Mouse (Mus musculus) gonadal fat pad, adult 2 months (tissue): ENCODE results near the gene Vmn1r88. TPM values are rescaled to one million over a fixed set of nuclear protein-coding genes. Genes with fewer than 3 reads are reported as not detected.
"Not testable (repeated sequence)": the region's sequence is repeated elsewhere in the genome, so short reads cannot be mapped to it uniquely, and the experiment has no call there.

Source experiments
- DNase-seq: peaks from one replicate; pipeline ENCODE4 v3.0.0-alpha.2; 2012; ENCODE audit warnings: low read depth
- polyA plus RNA-seq: library from polyadenylated mRNA; depleted of rRNA; stranded (reverse); fragments of >200 nt; gene quantifications from 2 replicates; pipeline ENCODE4 v1.2.3, GENCODE M21; 2012; rRNA removed

The Vmn1r88 gene
- not detected in 2 replicates for polyA plus RNA-seq

GRCm38 (mm10) chr7:13159268-13159667 lies at the start of gene Vmn1r88:
Gene Vmn1r88 (plus strand): TSS chr7:13159568.
- no peak for DNase-seq

- no peak for DNase-seq
Measured at GRCm38 (mm10) chr7:13119817-13120216, 39.6 kb upstream of the Vmn1r88 start, which contains the start of gene Vmn1r86. Gene Vmn1r86 (minus strand): TSS chr7:13119917.

GRCm38 (mm10) chr7:13123554-13124153 lies 35.7 kb upstream of the Vmn1r88 start:
- DNase-seq: not testable (repeated sequence)

GRCm38 (mm10) chr7:13131856-13132255 lies 27.5 kb upstream of the Vmn1r88 start:
- no peak for DNase-seq

- DNase-seq: no peak
Measured at GRCm38 (mm10) chr7:13137340-13137739, 22.0 kb upstream of the Vmn1r88 start.

GRCm38 (mm10) chr7:13140057-13140456 lies 19.3 kb upstream of the Vmn1r88 start, which contains the start of gene Vmn1r87:
Gene Vmn1r87 (minus strand): TSS chr7:13140157.
- DNase-seq: no peak

GRCm38 (mm10) chr7:13212720-13213119 lies 53.4 kb downstream of the Vmn1r88 start, which contains the start of gene Vmn1r89:
Gene Vmn1r89 (plus strand): TSS chr7:13213020.
- no peak for DNase-seq

Other genes with a start within 250 kb of the Vmn1r88 start
- 2,418 and 2,737 TPM in 2 replicates for gene Rps5, start 237.3 kb upstream of the Vmn1r88 start, polyA plus RNA-seq
- 1.7 and 3.1 TPM in 2 replicates for gene Rnf225, start 232.2 kb upstream of the Vmn1r88 start, polyA plus RNA-seq
- gene Zfp324, start 193.7 kb upstream of the Vmn1r88 start, polyA plus RNA-seq: 10.3 and 10.5 TPM in 2 replicates
- gene Zfp446, start 181.7 kb upstream of the Vmn1r88 start, polyA plus RNA-seq: 7.0 and 8.1 TPM in 2 replicates
- 0.19 and 0.51 TPM in 2 replicates for gene Slc27a5, start 161.4 kb upstream of the Vmn1r88 start, polyA plus RNA-seq
- gene Trim28, start 160.5 kb upstream of the Vmn1r88 start, polyA plus RNA-seq: 214 and 282 TPM in 2 replicates
- gene Zbtb45, start 149.5 kb upstream of the Vmn1r88 start, polyA plus RNA-seq: 12.7 and 17.3 TPM in 2 replicates
- gene Chmp2a, start 124.8 kb upstream of the Vmn1r88 start, polyA plus RNA-seq: 116 and 142 TPM in 2 replicates
- 187 and 192 TPM in 2 replicates for gene Ube2m, start 121.3 kb upstream of the Vmn1r88 start, polyA plus RNA-seq
- gene Mzf1, start 104.8 kb upstream of the Vmn1r88 start, polyA plus RNA-seq: 3.6 and 3.7 TPM in 2 replicates
- gene Vmn1r85, start 64.4 kb upstream of the Vmn1r88 start, polyA plus RNA-seq: not detected in 2 replicates
- not detected in 2 replicates for gene Vmn1r86, start 39.7 kb upstream of the Vmn1r88 start, polyA plus RNA-seq
- gene Vmn1r87, start 19.4 kb upstream of the Vmn1r88 start, polyA plus RNA-seq: not detected in 2 replicates
- not detected in 2 replicates for gene Vmn1r89, start 53.5 kb downstream of the Vmn1r88 start, polyA plus RNA-seq
- gene Lig1, start 117.7 kb downstream of the Vmn1r88 start, polyA plus RNA-seq: 7.0 and 7.8 TPM in 2 replicates
- 3.8 and 4.5 TPM in 2 replicates for gene Zswim9, start 119.2 kb downstream of the Vmn1r88 start, polyA plus RNA-seq
- 0.62 and 1.1 TPM in 2 replicates for gene Pla2g4c, start 165.1 kb downstream of the Vmn1r88 start, polyA plus RNA-seq
- gene Cabp5, start 238.6 kb downstream of the Vmn1r88 start, polyA plus RNA-seq: not detected in 2 replicates